Mouse (Mus musculus) spleen, adult 12 weeks (tissue): ENCODE results near the gene Esp23.
"Not testable (repeated sequence)": the region's sequence is repeated elsewhere in the genome, so short reads cannot be mapped to it uniquely, and the experiment has no call there.

ENCODE experiments used
- DNase-seq: peaks from one replicate; pipeline ENCODE4 v3.0.0; 2022; ENCODE audit warnings: low spot score

Gene Esp23

DNA sequence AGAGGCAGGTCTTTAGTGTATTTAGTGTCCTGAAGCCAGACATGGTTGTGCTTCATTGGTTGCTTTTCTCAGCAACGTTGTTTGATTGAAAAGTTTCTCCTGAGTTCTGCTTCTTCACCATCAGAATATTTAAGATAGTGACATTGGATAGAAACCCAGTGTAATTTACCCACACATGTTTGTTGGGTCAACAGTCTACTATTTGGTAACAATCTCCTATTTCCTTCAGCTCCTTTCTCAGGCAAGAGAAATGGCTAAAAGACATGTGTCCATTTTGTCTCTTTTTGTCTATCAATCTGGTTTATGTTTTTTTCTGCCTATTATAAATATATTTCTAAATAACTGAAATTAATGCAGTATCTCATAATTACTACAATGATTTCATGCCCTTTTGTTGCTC lies at the start of gene Esp23:
TSS of gene Esp23 (minus strand) at position 101 of the 400 bp plus-strand sequence.
- no peak for DNase-seq

DNA sequence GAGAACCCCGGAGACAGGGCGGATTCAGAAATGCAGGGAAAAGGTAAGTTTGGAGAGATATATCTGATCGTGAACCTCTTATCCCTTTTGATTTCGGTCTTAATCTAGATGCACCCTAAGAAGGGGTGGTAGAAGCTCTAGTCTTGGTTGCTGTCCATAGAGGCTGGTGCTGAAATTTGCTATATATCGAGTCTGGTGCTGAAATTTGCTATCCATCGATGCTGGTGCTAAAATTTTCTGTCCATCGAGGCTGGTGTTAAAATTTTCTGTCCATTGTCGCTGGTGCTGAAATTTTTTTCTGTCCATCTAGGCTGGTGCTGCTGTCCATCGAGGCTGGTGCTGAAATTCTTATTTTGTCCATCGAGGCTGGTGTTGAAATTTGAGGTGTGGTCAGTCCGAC lies 30.3 kb upstream of the Esp23 start:
- DNase-seq: not testable (repeated sequence)

DNA sequence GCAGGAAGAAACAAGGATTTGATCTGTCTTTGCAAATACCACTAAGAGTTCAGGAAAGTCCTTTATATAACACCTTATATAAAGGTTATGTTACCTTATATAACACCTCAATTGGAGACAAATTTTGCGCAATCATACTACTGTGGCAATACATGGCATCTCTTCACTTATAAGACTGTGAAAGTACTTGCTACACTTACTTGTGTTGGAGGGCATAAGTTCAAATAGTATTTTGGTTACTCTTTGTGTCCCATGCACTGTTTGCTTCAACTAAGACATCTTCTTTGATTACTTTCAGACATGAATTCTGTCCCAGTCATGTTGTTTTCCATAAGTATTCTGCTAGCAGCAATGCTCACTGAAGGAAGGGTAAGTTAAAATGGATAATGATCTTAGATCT lies 18.2 kb upstream of the Esp23 start, which contains the start of gene Esp22:
TSS of gene Esp22 (plus strand) at position 301 of the 400 bp plus-strand sequence.
- DNase-seq: no peak

DNA sequence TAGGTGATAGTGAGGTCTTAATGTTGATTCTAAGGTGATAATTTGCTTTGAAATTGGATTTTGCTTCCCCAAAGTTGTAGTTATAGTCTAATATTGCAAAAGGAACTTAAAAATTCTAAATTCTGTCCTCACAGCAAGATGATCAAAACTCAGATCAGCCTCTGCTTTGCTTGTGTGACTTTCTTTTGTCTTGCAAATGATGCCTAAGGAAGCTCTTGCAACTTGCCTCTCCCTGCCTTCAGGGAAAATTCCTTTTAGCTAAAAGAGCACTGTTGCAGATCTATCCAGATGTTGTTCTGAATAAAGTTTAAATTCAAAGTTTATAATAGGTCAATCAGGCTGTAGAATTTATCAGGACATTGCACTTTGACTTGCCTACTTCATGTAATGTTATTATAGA lies 13.2 kb downstream of the Esp23 start:
- DNase-seq: no peak

DNA sequence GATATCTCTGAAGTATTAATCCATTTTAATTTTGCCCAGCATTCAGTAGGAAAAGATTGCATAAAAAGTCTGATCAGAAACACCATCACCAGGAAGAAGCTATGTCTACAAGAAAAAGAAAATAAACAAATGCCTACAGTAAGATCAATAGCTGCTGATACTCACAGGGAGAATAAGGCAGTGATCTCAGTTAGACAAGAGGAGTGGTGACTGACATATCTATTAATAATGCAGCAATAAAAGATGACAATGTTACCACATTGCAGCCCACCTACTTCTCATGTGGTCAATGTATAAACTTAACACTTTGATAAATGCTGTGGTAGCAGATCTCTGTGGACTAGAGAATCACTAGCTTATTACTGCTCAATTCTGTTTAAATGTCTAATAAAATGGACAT lies 33.6 kb downstream of the Esp23 start, which contains the start of gene Gm21903:
TSS of gene Gm21903 (minus strand) at position 101 of the 400 bp plus-strand sequence.
- DNase-seq: no peak

DNA sequence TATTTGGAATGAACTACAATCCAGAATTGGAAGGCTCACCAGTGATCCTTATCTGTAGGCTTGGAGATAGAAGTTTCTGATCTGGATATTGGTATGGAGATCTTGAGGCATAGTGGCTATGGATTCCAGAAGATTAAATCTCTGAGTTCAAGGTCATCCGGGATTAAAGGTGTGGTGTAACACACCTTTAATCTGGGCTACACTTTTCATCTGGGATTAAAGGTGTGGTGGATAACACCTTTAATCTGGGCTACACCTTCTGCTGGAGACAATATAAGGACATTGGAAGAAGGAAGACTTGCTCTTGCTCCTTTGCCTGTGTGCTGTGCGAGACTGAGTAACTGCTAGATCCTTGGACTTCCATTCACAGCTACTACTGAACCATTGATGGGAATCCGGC lies 40.4 kb downstream of the Esp23 start, which contains the start of gene Esp24:
TSS of gene Esp24 (plus strand) at position 301 of the 400 bp plus-strand sequence.
- not testable (repeated sequence) for DNase-seq
